Mouse (Mus musculus) ES-E14 (cell line): ENCODE data around the gene Ptprh.
A peak's percentile ranks its signal among the peaks of the same experiment; 100 is the strongest.

Experiments
- CHD2 ChIP-seq: IDR thresholded peaks from 2 replicates; pipeline ENCODE4 v1.6.1; 2014; ENCODE audit warnings: mild to moderate bottlenecking, low read depth, low read length, inconsistent platforms
- HCFC1 ChIP-seq: IDR thresholded peaks from 2 replicates; pipeline ENCODE4 v1.6.1; 2012; ENCODE audit warnings: low read length, inconsistent platforms, borderline replicate concordance; ENCODE audit not compliant: insufficient read depth
- ZC3H11A ChIP-seq: IDR thresholded peaks from 2 replicates; pipeline ENCODE4 v1.6.1; 2012; ENCODE audit warnings: low read depth, mild to moderate bottlenecking, inconsistent platforms, low read length, borderline replicate concordance
- ZNF384 ChIP-seq: IDR thresholded peaks from 2 replicates; pipeline ENCODE4 v1.6.1; 2012; ENCODE audit warnings: low read depth, low read length, inconsistent platforms

DNA sequence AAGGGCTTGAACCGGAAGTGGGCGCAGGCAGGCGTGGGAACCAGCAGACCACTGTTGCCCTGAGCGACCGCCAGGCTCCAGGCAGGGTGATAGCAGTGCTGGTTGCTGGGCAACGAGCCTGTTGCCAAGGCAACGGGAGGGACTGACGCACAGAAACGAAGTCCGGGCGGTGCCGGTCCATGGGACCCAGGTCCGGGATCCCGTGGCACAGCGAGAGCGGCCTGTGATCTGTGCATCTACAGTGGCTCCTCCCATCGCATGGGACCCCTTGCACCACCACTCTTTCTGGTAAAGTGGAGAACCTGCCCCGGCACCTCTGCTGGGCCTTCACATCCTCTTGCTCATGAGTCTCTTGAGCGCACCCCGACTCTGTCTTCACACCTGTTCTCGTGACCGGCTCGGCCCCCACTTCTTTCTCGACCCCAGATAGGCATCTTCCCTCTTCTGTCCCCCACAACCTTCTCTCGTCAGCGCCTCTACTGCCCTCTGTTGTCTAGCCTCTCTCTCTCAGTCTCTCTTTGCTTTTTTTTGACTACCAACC is 57.2 kb downstream of the Ptprh start:
- TF ChIP-seq CHD2, result 0 out of 2 replicates have a peak, but pooled peaks have one; percentile 47
- no peak for TF ChIP-seq ZNF384
- no peak for TF ChIP-seq ZC3H11A
- no peak for TF ChIP-seq HCFC1
